In the genomic region with DNA sequence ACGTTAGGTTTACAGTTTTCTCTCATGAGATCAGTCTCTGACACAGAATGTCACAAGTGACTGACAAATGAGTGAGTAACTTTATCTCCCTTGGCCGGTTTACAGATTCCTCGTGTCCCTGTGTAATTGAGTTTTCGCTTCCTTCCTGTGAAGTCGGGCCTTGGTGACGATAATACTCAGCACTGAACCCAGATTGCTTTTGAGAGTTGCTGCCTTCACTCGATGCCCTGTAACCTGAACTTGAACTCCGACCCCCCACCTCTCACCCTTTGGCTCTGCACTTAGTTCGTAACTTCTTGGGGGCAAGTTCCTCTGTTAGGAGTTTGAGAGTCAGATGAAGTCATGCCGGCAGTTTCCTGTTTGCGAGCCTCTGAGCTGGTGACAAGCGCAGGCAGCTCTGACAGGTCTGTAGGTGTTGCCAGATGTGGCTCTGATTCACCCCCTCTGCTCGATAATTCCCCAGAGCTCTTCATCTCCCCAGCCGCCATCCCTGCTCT, we compare ENCODE assay signal across 9 mouse cellular contexts.
DNase-seq lines count a peak whose midpoint lies in the region; ATAC-seq and TF ChIP-seq lines count a peak whose summit lies in the region.
"Had no signal": no experiment of that assay in that cellular context is flagged by ENCODE, and none has a peak within 500 bp of the region (broad histone marks: within the 10 kb centered on the region; RNA-seq: fewer than 3 reads in every experiment).

No protein-coding gene starts in this region.

- TF ChIP-seq CTCF in hindbrain, postnatal 0 days (IDR thresholded peaks at IDR 0.05; ENCODE audit: low read depth), result no peak

- no peaks in the 10 kb centered on the region for H3K27me3 ChIP-seq in heart, embryonic 13.5 days (replicated peaks)
- H3K27me3 ChIP-seq in hindbrain, postnatal 0 days (ENCODE audit: insufficient read depth, low read length), result no peaks in the 10 kb centered on the region
- H3K27me3 ChIP-seq in midbrain, embryonic 14.5 days (ENCODE audit: control insufficient read depth, insufficient read depth, low read length), result no peaks in the 10 kb centered on the region

- peaks cover 72% of the 10 kb centered on the region for H3K4me1 ChIP-seq in heart, embryonic 13.5 days
- H3K4me1 ChIP-seq in hindbrain, postnatal 0 days (ENCODE audit: insufficient read depth, low read length), result peaks cover 21% of the 10 kb centered on the region
- H3K4me1 ChIP-seq in midbrain, embryonic 14.5 days (ENCODE audit: control insufficient read depth, insufficient read depth, low read length), result peaks cover 38% of the 10 kb centered on the region

- intact Hi-C loops in heart, postnatal 25 days (cut with DNase I), result loop anchor here (10.0 kb wide), 1 partner anchor 309 kb away; no protein-coding TSS in a partner anchor

- no peaks in the 10 kb centered on the region for H3K9me3 ChIP-seq in heart, embryonic 13.5 days
- H3K9me3 ChIP-seq in hindbrain, postnatal 0 days (ENCODE audit: low read length), result no peaks in the 10 kb centered on the region
- H3K9me3 ChIP-seq in midbrain, embryonic 14.5 days (ENCODE audit: control insufficient read depth, low read length), result no peaks in the 10 kb centered on the region

- no peaks in the 10 kb centered on the region for H3K36me3 ChIP-seq in heart, embryonic 13.5 days
- no peaks in the 10 kb centered on the region for H3K36me3 ChIP-seq in hindbrain, postnatal 0 days (ENCODE audit: insufficient read depth, low read length)
- no peaks in the 10 kb centered on the region for H3K36me3 ChIP-seq in midbrain, embryonic 14.5 days (ENCODE audit: control insufficient read depth, insufficient read depth, low read length)

- DNase-seq in heart, adult 11 months, result peak; percentile 94
- DNase-seq in heart, postnatal 25 days (ENCODE audit: low spot score), result no peak
- DNase-seq in urinary bladder, postnatal 4 days (ENCODE audit: low spot score in 2 of 2), result no peak
- DNase-seq in hindbrain, postnatal 0 days (ENCODE audit: low spot score), result no peak
- DNase-seq in midbrain, embryonic 14.5 days, result no peak
- DNase-seq: cerebellum, adult 18-20 months had no signal

- peak overlapping the region; percentile 64 for H3K9ac ChIP-seq in heart, embryonic 13.5 days
- no peak overlapping the region for H3K9ac ChIP-seq in hindbrain, postnatal 0 days (replicated peaks; ENCODE audit: low read length)
- H3K9ac ChIP-seq in midbrain, embryonic 14.5 days (replicated peaks; ENCODE audit: low read length), result no peak overlapping the region

- H3K4me3 ChIP-seq in heart, embryonic 13.5 days, result 0 out of 2 replicates have a peak overlapping the region, but pooled peaks have one; percentile 1
- H3K4me3 ChIP-seq in hindbrain, postnatal 0 days (ENCODE audit: low read length), result no peak overlapping the region
- no peak overlapping the region for H3K4me3 ChIP-seq in midbrain, embryonic 14.5 days (replicated peaks; ENCODE audit: low read depth, low read length)

- peak overlapping the region; percentile 65 for H3K27ac ChIP-seq in heart, embryonic 13.5 days (replicated peaks)
- H3K27ac ChIP-seq in hindbrain, postnatal 0 days, result no peak overlapping the region
- no peak overlapping the region for H3K27ac ChIP-seq in midbrain, embryonic 14.5 days (replicated peaks; ENCODE audit: low read depth, low read length)

- H3K4me2 ChIP-seq in heart, embryonic 13.5 days, result peak overlapping the region; percentile 45
- H3K4me2 ChIP-seq in hindbrain, postnatal 0 days (ENCODE audit: low read depth, low read length), result no peak overlapping the region
- H3K4me2 ChIP-seq in midbrain, embryonic 14.5 days (ENCODE audit: low read length), result no peak overlapping the region

- ATAC-seq in CD4-positive, CD25-positive, alpha-beta regulatory T cell, adult 4 months, result peak; percentile 82
- no peak; the same call in 1 of the 2 replicates for ATAC-seq in heart, embryonic 13.5 days (ENCODE audit: extremely low read depth, insufficient number of reproducible peaks, low FRiP score, low TSS enrichment)
- ATAC-seq in megakaryocyte-erythroid progenitor cell, adult 5-6 weeks (replicated peaks; ENCODE audit: low FRiP score, low TSS enrichment, poor library complexity, severe bottlenecking), result 0 out of 2 replicates have a peak, but pooled peaks have one; percentile 11
- ATAC-seq in hindbrain, postnatal 0 days, result no peak
- ATAC-seq in midbrain, embryonic 14.5 days (ENCODE audit: low FRiP score, low TSS enrichment), result no peak

- 8% methylated on average over 14 of the region's 14 CpGs for WGBS in heart, embryonic 13.5 days
- 73% methylated on average over 14 of the region's 14 CpGs for whole genome bisulfite sequencing in hindbrain, postnatal 0 days
- WGBS in midbrain, embryonic 14.5 days, result 80% methylated on average over 14 of the region's 14 CpGs

Comparison
In these comparisons a context has a peak if more than half of its experiments do, and no peak if none do; other contexts are left out.
1. ATAC-seq: peak in CD4-positive, CD25-positive, alpha-beta regulatory T cell, adult 4 months (single experiment) and megakaryocyte-erythroid progenitor cell, adult 5-6 weeks (single experiment); none in heart, embryonic 13.5 days (single experiment), hindbrain, postnatal 0 days (single experiment) and midbrain, embryonic 14.5 days (single experiment).